Comparison of ENCODE assay signal across 9 mouse cellular contexts in genomic region chr5:114126499-114127244, GRCm38 (mm10). TPM values are rescaled to one million over a fixed set of nuclear protein-coding genes. Genes with fewer than 3 reads are reported as not detected.
DNase-seq lines count a peak whose midpoint lies in the region; ATAC-seq lines count a peak whose summit lies in the region.
"Had no signal": no experiment of that assay in that cellular context is flagged by ENCODE, and none has a peak within 500 bp of the region (broad histone marks: within the 10 kb centered on the region; RNA-seq: fewer than 3 reads in every experiment).

No protein-coding gene starts in this region.

- H3K4me3 ChIP-seq in heart, embryonic 13.5 days: peak overlapping the region; percentile 79
- peak overlapping the region; percentile 66; the same call in 1 of the 2 replicates for H3K4me3 ChIP-seq in hindbrain, embryonic 13.5 days
- no peak overlapping the region for H3K4me3 ChIP-seq in midbrain, embryonic 11.5 days (ENCODE audit: low read depth, low read length)

- H3K27ac ChIP-seq in heart, embryonic 13.5 days (replicated peaks): peak overlapping the region; percentile 95; the same call in 1 of the 2 replicates
- no peak overlapping the region for H3K27ac ChIP-seq in hindbrain, embryonic 13.5 days
- H3K27ac ChIP-seq in midbrain, embryonic 11.5 days (ENCODE audit: low read depth, low read length): no peak overlapping the region

- H3K9me3 ChIP-seq in heart, embryonic 13.5 days: no peaks in the 10 kb centered on the region
- no peaks in the 10 kb centered on the region for H3K9me3 ChIP-seq in hindbrain, embryonic 13.5 days
- no peaks in the 10 kb centered on the region for H3K9me3 ChIP-seq in midbrain, embryonic 11.5 days (ENCODE audit: control insufficient read depth, low read length)
- H3K9me3 ChIP-seq: G1E had no signal

- peaks cover 42% of the 10 kb centered on the region for H3K36me3 ChIP-seq in heart, embryonic 13.5 days
- peaks cover 35% of the 10 kb centered on the region for H3K36me3 ChIP-seq in hindbrain, embryonic 13.5 days
- peaks cover 6% of the 10 kb centered on the region for H3K36me3 ChIP-seq in midbrain, embryonic 11.5 days (ENCODE audit: control insufficient read depth, insufficient read depth, low read length)

- no peak for ATAC-seq in heart, embryonic 13.5 days (ENCODE audit: extremely low read depth, insufficient number of reproducible peaks, low FRiP score, low TSS enrichment)
- no peak for ATAC-seq in hindbrain, embryonic 13.5 days (ENCODE audit: low FRiP score)
- no peak for ATAC-seq in midbrain, embryonic 11.5 days (ENCODE audit: low FRiP score)

- peaks cover 13% of the 10 kb centered on the region for H3K4me1 ChIP-seq in heart, embryonic 13.5 days
- peaks cover 16% of the 10 kb centered on the region for H3K4me1 ChIP-seq in hindbrain, embryonic 13.5 days (replicated peaks)
- H3K4me1 ChIP-seq in midbrain, embryonic 11.5 days (ENCODE audit: control insufficient read depth, insufficient read depth, low read length): peaks cover 9% of the 10 kb centered on the region

- no peaks in the 10 kb centered on the region for H3K27me3 ChIP-seq in heart, embryonic 13.5 days (replicated peaks)
- no peaks in the 10 kb centered on the region for H3K27me3 ChIP-seq in hindbrain, embryonic 13.5 days
- H3K27me3 ChIP-seq in midbrain, embryonic 11.5 days (ENCODE audit: control insufficient read depth, insufficient read depth, low read length): no peaks in the 10 kb centered on the region

- peak overlapping the region; percentile 99 for H3K4me2 ChIP-seq in heart, embryonic 13.5 days
- H3K4me2 ChIP-seq in hindbrain, embryonic 13.5 days: peak overlapping the region; percentile 78
- peak overlapping the region; percentile 99 for H3K4me2 ChIP-seq in midbrain, embryonic 11.5 days

- DNase-seq in heart, adult 11 months: no peak
- peak; percentile 64 for DNase-seq in R1 (ENCODE audit: low read depth, low spot score)
- DNase-seq in midbrain, embryonic 11.5 days (ENCODE audit: low spot score, missing footprints): peak; percentile 69
- DNase-seq in adrenal gland, adult (ENCODE audit: inconsistent age in 2 of 2, low spot score in 1 of 2): no peak
- DNase-seq in left cerebral cortex, adult 9 months (ENCODE audit: low spot score in 2 of 2): no peak
- DNase-seq in cerebellum, postnatal 36 days: no peak

- H3K9ac ChIP-seq in heart, embryonic 13.5 days: 0 out of 2 replicates have a peak overlapping the region, but pooled peaks have one; percentile 89
- H3K9ac ChIP-seq in hindbrain, embryonic 13.5 days: no peak overlapping the region
- no peak overlapping the region for H3K9ac ChIP-seq in midbrain, embryonic 11.5 days (ENCODE audit: low read length)

- WGBS in heart, embryonic 13.5 days: 81% methylated on average over 7 of the region's 7 CpGs
- WGBS in hindbrain, embryonic 13.5 days: 87% methylated on average over 7 of the region's 7 CpGs
- 90% methylated on average over 7 of the region's 7 CpGs for WGBS in midbrain, embryonic 11.5 days

RNA-seq across cellular contexts. Expression of gene Alkbh2, which starts 1.3 kb away (rescaled TPM):
- 6.4 and 9.1 TPM in 2 replicates for polyA plus RNA-seq in heart, embryonic 13.5 days (2015; fragmentation: Nextera tagmentation; extraction: Ambion mirVana)
- 5.4 and 6.3 TPM in 2 replicates for polyA plus RNA-seq in hindbrain, embryonic 13.5 days (2015; fragmentation: Nextera tagmentation; extraction: Ambion mirVana)
- polyA plus RNA-seq in midbrain, embryonic 11.5 days (2014; fragmentation: Nextera tagmentation; extraction: Ambion mirVana): 13.8 and 14.0 TPM in 2 replicates

RNA-seq across cellular contexts. Expression of gene Ung, which starts 3.5 kb away (rescaled TPM):
- 44.6 and 47.5 TPM in 2 replicates for polyA plus RNA-seq in heart, embryonic 13.5 days (2015; fragmentation: Nextera tagmentation; extraction: Ambion mirVana)
- polyA plus RNA-seq in hindbrain, embryonic 13.5 days (2015; fragmentation: Nextera tagmentation; extraction: Ambion mirVana): 10.4 and 11.1 TPM in 2 replicates
- 30.0 and 35.1 TPM in 2 replicates for polyA plus RNA-seq in midbrain, embryonic 11.5 days (2014; fragmentation: Nextera tagmentation; extraction: Ambion mirVana)

RNA-seq across cellular contexts. Expression of gene Acacb, which starts 19.7 kb away (rescaled TPM):
- polyA plus RNA-seq in heart, embryonic 13.5 days (2015; fragmentation: Nextera tagmentation; extraction: Ambion mirVana): 8.9 and 9.5 TPM in 2 replicates
- polyA plus RNA-seq in hindbrain, embryonic 13.5 days (2015; fragmentation: Nextera tagmentation; extraction: Ambion mirVana): 1.9 and 3.2 TPM in 2 replicates
- polyA plus RNA-seq in midbrain, embryonic 11.5 days (2014; fragmentation: Nextera tagmentation; extraction: Ambion mirVana): 1.6 and 1.7 TPM in 2 replicates

RNA-seq across cellular contexts. Expression of gene Svop, which starts 35.3 kb away (rescaled TPM):
- polyA plus RNA-seq in heart, embryonic 13.5 days (2015; fragmentation: Nextera tagmentation; extraction: Ambion mirVana): 0.15 and 0.36 TPM in 2 replicates
- 83.2 and 88.7 TPM in 2 replicates for polyA plus RNA-seq in hindbrain, embryonic 13.5 days (2015; fragmentation: Nextera tagmentation; extraction: Ambion mirVana)
- polyA plus RNA-seq in midbrain, embryonic 11.5 days (2014; fragmentation: Nextera tagmentation; extraction: Ambion mirVana): 21.2 TPM in 2 replicates
- polyA plus RNA-seq: G1E had no signal

Comparison
In these comparisons a context has a peak if more than half of its experiments do, and no peak if none do; other contexts are left out.
1. DNase-seq: peak in R1 (single experiment) and midbrain, embryonic 11.5 days (single experiment); none in heart, adult 11 months (single experiment), adrenal gland, adult (0 of 2), left cerebral cortex, adult 9 months (0 of 2) and cerebellum, postnatal 36 days (0 of 2).
2. Peak in every context shown above with its lines, with median percentiles within 50 percentile points of each other: H3K4me2 ChIP-seq.